Mouse (Mus musculus): ENCODE measurements at regions not wholly inside any gene's neighbourhood (a gene's known extent, or its start where the extent isn't known, plus 50 kb on each side); places are given as distances from the start of the nearest gene placed in this dataset.

DNA sequence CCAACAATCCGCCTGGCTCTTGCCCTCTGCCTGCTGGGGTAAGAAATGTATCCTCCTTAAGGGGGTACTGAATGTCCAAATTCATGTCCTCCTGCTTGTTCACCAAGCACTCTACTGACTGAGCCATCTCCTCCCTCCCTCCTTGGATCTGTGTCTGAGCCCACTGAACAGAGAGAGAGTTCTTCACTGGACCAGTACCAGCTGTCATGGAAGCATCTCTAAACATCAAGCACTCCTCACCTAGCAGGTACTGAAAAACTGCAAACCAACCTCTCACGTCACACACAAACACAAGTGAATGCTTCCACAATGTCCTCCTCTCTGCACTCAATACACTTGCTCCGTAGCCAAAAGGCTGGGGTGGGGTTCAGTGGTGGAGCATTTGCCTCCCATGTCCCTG is 159.4 kb upstream of the Smim15 start:
- in situ Hi-C loops (cut with MboI, MseI) = loop anchor here (25.0 kb wide), 1 partner anchor 427 kb away; the partner anchor contains the start of gene Depdc1b

DNA sequence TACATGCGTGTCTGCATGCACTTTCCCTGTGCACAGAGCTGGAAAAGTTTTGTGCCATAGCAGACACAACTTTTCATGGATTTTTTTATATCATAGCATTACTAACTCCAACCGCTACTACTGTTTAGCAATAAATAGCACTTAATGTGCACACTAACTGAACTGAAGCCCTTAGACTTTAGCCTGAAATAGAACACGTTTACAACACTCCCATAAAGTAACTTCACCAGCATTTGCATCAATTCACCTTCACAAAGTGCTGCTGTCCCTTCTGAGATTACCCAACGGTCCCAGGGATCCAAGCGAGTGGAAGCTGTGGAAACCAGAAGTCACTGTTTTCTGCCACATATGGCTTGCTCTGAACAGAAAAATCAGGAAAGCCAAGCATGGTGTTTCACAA is 161.9 kb upstream of the Smim15 start:
- in situ Hi-C loops (cut with MboI, MseI) = loop anchor here (25.0 kb wide), 1 partner anchor 430 kb away; the partner anchor contains the start of gene Depdc1b

DNA sequence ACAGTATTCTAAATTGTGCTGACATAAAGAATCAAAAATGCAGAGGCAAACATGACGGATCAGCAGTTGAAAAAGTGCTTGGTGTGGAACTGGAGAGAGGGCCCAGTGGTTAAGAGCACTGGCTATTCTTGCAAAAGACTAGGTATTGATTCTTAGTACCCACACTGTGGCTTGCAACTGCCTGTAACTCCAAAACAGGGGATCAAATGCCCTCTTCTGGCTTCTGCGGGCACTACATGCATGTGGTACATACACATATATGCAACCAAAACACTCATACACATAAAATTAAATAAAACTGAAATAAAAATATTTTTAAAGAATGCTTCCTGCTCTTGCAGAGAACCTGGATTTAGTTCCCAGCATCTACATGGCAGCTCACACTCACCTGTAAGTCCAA is 163.7 kb upstream of the Smim15 start:
- in situ Hi-C loops (cut with MboI, MseI) = loop anchor here (25.0 kb wide), 1 partner anchor 432 kb away; the partner anchor contains the start of gene Depdc1b

DNA sequence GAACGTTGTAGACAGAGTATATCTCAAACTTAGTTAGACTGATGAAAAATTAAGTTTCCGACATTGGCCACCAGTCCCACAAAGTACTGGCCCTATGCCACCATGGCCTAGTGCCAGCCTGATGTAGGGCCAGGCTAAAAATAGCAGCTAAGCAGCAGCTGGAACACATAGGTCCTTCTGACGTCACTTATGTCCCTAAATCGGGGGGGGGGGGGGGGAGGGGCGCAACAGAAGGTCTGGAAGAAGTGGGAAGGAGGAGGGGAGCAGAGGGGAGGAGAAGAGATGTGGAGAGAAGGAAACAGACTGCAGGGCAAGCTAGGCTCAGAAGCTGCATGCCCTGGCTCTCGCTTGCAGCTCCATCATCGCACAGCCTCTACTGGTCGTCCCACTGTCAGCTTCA is 164.7 kb upstream of the Smim15 start:
- in situ Hi-C loops (cut with MboI, MseI) = loop anchor here (25.0 kb wide), 1 partner anchor 433 kb away; the partner anchor contains the start of gene Depdc1b

DNA sequence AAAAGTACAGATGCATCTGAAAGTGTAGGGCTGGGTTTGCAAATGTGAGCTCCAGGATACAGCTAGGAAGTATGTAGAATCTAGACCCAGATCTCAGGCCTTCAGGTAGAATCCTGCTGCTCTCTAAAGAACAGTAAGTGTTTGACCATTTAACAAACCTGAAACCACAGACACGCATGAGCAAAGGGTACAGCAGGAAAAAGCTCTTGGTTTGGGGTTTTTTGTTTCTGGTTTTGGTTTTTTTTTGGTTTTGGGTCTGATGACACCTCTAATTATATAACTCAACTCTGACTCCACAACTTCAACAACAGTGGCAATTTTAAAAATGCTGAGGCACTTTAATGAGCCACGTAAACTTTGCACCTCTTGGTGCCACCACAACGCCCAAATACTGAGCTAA is 165.3 kb upstream of the Smim15 start:
- in situ Hi-C loops (cut with MboI, MseI) = loop anchor here (25.0 kb wide), 1 partner anchor 433 kb away; the partner anchor contains the start of gene Depdc1b

DNA sequence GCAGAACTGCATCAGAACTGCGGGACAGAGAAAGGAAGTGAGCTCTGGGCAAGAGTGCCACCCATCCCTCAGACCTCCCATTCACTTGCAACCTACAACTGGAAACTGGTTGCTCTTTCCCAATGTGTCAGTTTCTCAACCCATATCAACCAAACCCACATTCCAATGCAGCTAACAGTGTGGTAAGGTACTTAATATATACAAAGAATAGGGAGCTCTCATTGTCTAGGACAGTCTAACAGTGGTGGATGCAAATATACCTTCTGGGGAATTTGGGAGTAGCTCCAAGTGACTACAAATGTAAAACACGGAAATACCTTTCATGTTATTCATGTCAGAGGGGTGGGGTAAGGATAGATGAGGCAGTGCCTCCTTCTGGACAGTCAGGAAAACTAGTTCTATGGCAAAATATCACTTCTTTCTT is 171.0 kb upstream of the Smim15 start:
- in situ Hi-C loops (cut with MboI, MseI) = no loop called here

DNA sequence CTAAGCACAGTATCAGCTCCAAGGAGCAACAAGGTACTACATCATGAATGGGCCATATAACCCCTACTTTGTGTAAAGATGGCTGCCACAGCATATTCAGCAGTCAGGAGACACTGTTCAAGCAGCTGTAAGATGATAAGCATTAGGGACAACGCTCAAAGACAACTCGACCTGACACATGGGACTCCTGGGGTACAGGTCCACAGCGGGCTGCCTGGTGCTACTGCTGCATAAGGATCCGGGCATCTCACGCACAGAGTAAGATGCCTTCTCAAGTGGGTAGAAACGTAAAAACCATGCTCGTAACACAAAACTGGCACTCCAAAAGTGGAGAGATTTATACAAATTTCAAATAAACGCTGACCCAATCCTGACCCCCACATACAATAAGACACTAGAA is 171.7 kb upstream of the Smim15 start:
- in situ Hi-C loops (cut with MboI, MseI) = no loop called here

DNA sequence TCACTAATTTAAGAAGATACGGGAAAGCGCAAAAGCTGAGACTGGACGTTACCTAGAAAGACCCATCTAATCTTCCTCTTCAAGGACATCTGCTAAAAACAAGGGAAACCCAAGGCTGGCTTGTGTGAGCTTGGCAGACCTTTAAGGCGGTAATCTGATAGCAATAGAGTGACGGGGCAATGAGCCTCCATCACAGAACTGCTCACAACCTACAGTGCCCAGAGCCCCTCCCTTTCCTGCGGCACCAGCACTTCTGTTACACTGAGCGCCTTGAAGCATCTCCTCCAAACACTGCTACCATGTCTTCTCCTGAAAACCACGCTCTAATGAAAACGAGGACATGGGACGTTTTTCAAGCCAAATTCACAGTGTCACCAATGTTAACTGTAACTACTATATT is 172.1 kb upstream of the Smim15 start:
- in situ Hi-C loops (cut with MboI, MseI) = no loop called here

DNA sequence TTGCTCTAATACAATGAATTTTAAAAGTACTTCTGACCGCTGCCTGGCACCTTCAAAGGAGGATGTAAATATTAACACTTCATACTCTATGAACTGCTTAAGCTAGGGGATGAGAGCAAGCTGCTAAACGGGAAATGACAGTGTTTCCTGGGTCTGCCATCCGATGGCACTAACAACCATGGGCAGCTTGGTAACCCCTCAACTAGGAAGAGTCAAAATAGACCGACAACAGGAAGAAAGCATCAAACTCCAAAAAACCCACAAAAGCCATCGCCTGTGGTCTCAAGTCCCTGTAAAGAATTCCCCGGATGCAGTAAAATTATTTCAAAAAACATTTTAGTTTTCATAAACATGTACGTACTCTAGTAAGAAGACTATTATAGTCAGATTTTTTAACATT is 175.3 kb upstream of the Smim15 start:
- in situ Hi-C loops (cut with MboI, MseI) = no loop called here

DNA sequence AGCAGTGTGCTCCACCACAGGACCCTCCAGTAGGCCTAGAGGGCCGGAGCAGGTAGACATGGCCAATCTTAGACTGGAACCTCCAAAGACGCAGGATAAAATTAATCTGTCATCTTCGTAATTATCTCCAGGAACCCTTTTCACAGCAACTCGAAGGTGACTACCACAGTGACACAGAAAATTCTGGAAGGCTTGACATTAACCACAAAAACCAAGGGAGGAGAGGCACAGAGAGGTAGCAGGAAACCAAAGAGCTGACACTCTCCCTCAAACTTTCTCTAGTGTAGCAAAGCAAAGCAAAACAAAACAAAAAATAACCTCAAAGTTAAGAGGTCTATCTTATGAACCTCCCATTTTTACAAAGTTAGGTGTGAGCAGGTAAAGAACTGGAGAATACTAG is 177.4 kb upstream of the Smim15 start:
- in situ Hi-C loops (cut with MboI, MseI) = no loop called here

DNA sequence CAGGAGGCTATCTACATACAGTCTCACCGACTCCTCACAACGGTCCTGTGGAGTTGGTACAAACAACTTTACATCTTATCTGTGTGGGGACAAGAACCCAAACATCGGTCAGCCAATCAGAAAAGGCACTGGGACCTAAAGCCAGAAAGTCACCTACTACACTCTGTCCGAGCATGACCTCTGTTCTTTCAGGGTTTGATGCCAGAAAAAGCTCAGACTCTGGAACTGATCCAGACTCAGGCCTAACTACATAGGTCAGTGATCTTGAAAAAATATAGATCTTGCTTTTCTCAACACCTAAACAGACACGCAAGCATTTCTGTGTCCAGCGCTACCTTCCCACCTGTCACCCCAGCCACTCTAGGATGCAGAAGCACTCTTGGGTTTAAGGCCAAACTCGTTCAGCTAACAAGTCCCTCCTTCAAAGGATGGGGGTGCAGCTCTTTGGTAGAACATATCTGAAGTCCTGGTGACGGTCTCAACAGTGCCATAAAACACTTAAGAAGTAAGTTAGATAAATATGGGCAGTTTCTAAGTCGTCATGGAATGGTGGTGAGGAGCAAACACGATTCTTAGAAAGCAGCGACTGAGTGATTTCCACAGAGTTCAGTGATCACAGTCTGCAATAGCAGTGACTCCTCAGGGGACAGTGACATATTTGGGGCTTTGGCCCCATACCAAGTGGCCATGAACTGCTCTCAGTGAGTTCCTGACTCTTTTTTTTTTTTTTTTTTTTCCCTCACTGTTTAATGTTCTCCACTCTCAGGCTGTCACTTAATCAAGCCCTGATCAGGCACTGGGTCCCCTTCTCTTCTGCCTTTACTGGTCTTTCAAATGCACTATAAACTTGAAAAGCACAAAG is 181.2 kb upstream of the Smim15 start:
- in situ Hi-C loops (cut with MboI, MseI) = no loop called here

DNA sequence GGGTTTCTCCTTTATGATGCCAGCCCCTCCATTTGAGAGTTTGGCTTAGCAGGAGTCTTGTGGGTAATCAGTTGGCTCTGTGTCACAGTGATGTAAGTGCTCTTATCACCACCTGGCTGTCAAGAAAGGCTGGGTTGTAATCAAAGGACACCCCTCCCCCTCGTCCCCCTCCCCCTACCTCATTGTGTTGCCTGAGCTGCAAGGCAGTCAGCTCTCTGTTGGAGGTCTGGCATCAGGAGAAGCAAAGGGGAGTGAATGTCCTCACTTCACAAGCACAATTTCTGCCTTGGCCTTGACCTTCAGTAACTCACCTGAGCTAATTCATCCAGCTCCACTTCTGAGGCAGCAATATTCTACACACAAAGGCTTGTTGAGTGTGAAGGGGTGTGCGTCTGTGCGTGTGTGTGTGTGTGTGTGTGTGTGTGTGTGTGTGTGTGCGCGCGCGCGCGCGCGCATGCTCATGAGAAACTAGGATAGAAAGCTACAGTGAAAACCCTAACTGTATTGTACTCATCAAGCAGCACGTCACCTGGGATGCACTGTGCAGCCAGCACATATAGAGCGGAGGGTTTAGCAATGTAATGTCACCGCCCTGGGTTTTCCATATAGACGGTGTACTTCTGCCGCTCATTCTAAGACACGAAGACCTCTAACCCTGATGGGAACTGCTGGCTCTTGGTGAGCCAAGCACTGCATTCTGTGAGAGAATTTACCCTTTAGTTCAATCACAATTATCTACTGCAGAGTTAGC is 182.7 kb upstream of the Smim15 start:
- in situ Hi-C loops (cut with MboI, MseI) = no loop called here

DNA sequence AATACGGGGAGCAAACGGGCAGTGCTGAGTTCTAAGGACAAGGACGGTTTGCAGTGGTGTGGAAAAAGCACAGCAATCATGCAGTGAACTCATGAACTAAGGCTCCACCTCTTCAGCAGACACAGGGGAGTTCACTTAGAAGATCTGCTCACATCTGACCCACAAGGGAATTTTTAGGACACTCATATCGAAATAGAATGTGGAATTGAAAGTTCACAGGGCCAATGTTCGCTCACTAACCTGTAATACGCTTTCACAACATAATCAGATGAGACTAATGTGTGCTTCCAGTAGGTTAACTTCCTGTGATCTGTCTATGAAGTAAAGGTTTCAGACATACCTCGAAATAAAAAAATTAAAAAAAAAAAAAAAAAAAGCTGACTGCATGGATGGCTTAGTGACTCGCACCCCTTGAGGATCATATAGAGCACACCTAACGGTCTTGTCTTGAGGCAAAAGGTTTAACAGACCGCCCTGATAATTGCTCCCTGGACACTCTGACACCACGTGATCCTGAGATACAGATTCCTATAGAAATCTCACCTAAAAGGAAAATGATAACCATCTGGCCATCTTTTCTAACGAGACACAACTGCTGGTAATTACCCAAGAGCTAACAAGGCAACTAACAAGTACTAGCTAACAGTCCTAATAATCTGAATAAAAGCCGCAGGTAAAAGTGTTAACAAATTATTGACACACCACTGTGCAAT is 187.0 kb upstream of the Smim15 start:
- in situ Hi-C loops (cut with MboI, MseI) = no loop called here

DNA sequence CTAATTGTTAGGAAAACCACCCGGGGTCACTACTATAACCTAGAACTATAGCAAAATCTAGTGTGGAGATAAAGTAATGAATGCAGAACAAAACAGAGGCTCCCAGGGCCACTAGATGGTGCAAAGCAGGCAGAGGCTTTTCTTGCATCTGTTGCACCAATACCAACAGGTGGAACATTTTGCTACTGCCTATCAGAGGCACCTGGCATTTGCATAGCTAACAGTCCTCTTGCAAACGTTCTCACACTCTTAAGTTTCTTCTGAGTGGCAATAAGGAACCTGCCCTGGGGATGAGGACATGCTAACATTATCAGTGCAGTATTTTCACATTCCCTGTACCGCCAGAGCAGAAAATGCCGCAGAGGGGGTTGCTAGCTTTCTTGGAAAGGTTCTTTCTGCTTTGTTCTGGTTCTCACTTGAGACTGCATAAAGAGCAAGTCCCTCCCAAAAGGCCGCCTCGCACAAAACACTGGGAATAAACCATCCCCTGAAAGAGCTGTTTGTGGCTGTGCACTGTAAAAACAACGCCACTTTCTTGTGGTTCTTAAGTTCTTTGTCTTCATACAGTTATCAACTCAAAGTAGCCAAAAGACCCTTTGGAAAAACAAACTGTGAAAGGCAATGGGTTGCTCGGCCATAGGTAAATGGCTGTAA is 193.2 kb upstream of the Smim15 start:
- in situ Hi-C loops (cut with MboI, MseI) = no loop called here

DNA sequence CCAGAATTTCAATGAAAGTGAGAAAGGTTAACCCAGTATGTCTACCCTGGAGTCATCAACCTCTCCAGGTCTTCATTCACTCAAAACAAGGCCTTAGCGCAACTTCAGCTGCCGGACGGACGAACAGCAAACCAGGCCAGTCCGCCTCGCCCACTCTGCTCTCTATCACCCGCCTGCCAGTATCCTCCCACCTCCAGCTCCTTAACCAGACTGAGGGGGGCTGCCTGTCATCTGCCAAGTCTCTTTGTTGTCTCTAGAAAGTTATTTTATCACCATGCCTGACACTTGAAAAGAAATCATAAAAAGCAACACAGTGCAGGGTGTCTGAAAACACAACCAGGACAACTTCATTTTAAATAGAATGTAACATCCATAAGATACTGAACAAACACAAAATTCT is 195.4 kb upstream of the Smim15 start:
- in situ Hi-C loops (cut with MboI, MseI) = no loop called here

DNA sequence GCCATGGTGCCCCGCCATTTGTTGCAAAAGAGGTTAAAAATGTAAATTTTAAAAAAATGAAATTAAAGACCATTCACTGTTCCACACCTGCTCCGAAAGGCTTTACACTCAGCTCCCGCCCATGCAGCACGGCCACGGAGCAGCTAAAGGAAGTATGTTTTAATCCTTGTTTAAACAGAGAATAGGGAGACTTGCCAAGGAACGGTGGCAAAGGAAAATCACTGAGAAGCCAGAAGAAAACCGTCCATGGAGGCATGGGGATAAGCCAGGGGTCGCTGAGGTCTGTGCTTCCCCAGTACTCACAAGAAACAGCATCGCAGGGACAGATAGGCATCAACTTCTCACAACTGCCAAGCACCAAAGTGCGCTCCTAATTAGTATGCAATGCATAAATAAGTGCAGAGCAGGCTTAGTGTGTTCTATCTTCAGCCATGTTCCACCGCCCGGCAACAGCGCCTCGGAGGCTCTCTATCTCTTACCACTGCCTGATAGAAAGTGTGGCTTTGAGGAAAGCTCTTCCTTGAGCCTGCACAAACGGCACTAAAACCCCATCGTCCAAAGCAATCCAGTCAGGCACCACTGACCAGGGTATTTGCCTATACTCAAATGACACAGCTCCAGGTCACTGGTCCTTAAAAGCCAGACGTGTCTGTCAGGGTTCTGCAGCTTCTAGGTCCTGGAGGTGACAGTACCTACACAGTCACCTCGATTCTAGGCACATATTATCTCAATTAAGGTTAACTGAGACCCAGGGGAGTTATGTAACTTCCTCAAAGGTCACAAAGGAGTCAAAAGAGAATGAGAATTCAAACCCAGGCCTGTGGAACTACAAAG is 196.8 kb upstream of the Smim15 start:
- in situ Hi-C loops (cut with MboI, MseI) = no loop called here

DNA sequence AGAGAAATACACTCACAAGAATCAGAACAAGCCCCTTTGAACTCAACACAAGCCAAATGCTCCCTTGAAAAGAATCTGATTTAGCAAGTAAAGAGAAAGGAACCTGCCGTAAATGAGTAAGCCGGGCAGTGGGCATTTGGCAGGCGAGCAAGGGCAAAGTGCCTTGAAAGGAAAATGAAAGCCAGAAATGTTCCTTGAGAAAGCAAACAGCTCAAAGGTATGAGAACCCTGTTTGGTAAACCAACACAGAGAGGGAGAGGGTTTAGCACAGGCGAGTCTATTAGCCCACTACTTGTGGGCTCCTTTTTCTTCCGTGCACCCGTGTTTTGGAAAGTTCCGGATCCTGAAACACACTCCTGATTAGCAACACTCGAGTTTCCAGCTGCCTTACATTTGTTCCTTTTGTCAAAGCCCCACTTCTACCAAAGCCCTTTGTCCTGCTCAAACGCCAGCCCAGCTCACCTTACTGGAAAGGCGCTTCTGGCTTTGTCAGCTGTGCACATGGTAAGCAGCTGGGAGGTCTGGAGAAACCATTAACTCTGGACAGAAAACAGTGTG is 197.5 kb upstream of the Smim15 start:
- in situ Hi-C loops (cut with MboI, MseI) = no loop called here

DNA sequence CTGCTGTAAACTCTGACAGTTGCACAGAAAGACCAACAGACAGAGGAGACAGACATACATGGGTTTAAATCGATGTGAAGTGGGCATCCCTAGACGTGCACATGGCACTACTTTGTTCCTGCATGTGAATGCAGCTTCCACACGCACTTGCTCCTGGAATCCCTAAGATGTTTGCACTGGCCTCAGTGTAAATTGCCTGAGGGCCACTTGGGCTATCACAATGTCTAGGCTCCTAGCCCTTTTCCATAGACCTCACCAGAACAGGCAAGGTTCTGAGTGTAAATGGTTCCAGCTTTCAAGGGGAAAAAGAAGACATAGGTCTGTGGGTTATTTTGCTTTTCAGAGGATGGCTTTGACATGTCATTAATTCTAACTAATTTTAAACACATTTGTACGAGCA is 198.4 kb upstream of the Smim15 start:
- in situ Hi-C loops (cut with MboI, MseI) = no loop called here

DNA sequence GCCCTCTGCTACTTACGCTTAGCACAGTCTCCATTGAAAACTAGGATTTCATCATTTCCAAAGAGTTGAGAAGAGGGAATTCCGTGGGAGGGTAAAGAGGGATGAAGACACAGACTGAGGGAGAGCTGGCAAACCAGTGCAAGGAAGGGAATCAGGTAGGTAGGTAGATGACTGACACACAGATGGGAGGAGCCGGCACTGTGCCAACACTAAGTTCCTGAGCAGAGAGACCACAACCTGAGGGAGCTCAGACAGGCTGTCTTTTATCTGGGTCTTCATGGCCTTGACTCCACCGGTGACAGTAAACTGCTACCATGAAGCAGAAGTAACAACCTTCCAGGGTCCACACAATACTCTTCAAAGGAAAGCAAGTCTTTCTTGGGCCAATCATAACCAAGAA is 200.2 kb upstream of the Smim15 start:
- in situ Hi-C loops (cut with MboI, MseI) = no loop called here

DNA sequence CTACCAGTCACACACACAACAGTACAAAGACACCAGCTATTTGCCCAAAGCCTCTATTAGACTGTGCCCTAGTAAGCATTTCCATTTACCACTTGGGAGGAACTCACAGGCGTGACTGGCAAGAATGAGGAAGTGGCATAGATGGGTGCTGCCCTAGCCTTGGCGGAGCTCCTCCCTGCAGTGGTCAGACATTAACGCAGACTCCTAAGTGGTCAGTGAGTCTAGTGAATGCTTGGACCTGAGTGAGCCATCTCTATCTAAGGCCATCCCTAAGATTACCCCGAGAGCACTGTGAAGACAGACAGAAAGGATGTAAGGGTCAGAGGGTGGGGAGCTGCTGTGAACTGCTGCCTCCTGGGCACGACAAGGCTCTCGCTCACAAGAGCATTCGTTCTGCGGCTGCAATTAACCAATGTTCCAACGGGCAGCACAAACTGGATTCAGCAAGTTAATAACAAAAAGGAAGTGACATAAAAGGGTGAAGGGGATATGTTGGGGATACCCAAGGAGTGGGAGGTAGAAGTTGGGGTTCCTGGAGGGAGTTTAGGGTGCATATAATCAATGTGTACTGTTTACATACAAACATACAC is 206.0 kb upstream of the Smim15 start:
- in situ Hi-C loops (cut with MboI, MseI) = no loop called here

Data from regulatory T cell (primary cell).